Mouse (Mus musculus): ENCODE data around the gene Gm21828.
"Not testable (repeated sequence)": the region's sequence is repeated elsewhere in the genome, so short reads cannot be mapped to it uniquely, and the experiment has no call there.

Gm21828 gene

DNA sequence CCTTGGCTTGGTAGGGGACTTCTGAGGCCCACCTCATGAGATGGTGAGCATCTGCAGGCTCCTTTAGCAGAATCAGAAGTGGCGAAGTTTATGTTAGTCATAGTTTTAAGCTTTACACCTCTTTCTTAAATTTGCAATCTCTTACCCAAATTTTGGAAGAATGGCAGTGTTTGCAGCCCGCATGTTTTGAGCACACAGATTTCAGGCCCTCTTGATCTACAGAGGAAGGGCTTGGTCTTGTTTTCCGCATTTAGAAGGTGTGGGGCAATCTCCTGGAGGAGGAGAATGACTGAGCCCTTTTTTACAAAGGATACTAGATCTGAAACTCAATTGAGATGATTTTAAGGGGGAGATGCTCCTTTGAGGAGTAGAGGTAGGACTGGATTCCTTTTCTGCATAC, at the start of gene Gm21828:
TSS of gene Gm21828 (minus strand) at position 101 of the 400 bp plus-strand sequence.
- DNase-seq (ENCODE audit: low spot score in 2 of 2) = not testable (repeated sequence)

- not testable (repeated sequence) for DNase-seq (ENCODE audit: low spot score in 2 of 2)
Observed at GRCm38 (mm10) chrY:13252091-13252490, 28.4 kb upstream of the Gm21828 start, which contains the start of the genes Gm21440 and Gm21454. TSS of gene Gm21440 (plus strand) at chrY:13252391. TSS of gene Gm21454 (plus strand) at chrY:13252442.

Data from spleen, postnatal 36 days (tissue).